Mouse (Mus musculus): ENCODE data around the gene Slc16a1. TPM values are rescaled to one million over a fixed set of nuclear protein-coding genes. Genes with fewer than 3 reads are reported as not detected.

The Slc16a1 gene
- polyA plus RNA-seq, 1 experiment: 54.9 TPM

Other genes starting within 250 kb of the Slc16a1 start
- 10.2 and 10.7 TPM in 2 replicates for gene Lrig2, start 126.8 kb upstream of the Slc16a1 start, polyA plus RNA-seq (2012; rRNA removed)
- gene Ppm1j, start 142.4 kb downstream of the Slc16a1 start, polyA plus RNA-seq (2012; rRNA removed): 4.6 and 7.4 TPM in 2 replicates
- gene Fam19a3, start 143.2 kb downstream of the Slc16a1 start, polyA plus RNA-seq (2012; rRNA removed): 0.33 and 0.54 TPM in 2 replicates
- gene Rhoc, start 149.7 kb downstream of the Slc16a1 start, polyA plus RNA-seq (2012; rRNA removed): 14.8 and 23.5 TPM in 2 replicates
- gene Mov10, start 179.9 kb downstream of the Slc16a1 start, polyA plus RNA-seq (2012; rRNA removed): 23.9 and 29.8 TPM in 2 replicates
- 13.2 and 13.6 TPM in 2 replicates for gene St7l, start 225.3 kb downstream of the Slc16a1 start, polyA plus RNA-seq (2012; rRNA removed)
- 77.9 and 85.7 TPM in 2 replicates for gene Capza1, start 225.8 kb downstream of the Slc16a1 start, polyA plus RNA-seq (2012; rRNA removed)

All from thymus, adult 2 months (tissue).